Mouse (Mus musculus) hindbrain, embryonic 13.5 days (tissue): ENCODE measurements at regions not wholly inside any gene's neighbourhood (a gene's known extent, or its start where the extent isn't known, plus 50 kb on each side); places are given as distances from the start of the nearest gene placed in this dataset.

ENCODE experiments used
- ATAC-seq: fragments of 200-750 bp; cut with Nextera tagmentation; 2 replicates; pipeline ENCODE4 v1.8.0; 2017; ENCODE audit warnings: moderate TSS enrichment; ENCODE audit not compliant: low FRiP score
- H3K27ac ChIP-seq: fragments of 300-500 bp; sonication (generic); 2 replicates; pipeline ENCODE4 v1.5.1; 2015; ENCODE audit warnings: inconsistent platforms, mild to moderate bottlenecking, moderate library complexity
- H3K27me3 ChIP-seq: fragments of 300-500 bp; sonication (generic); 2 replicates; pipeline ENCODE4 v1.6.1; 2015; ENCODE audit warnings: mild to moderate bottlenecking, inconsistent platforms
- H3K36me3 ChIP-seq: fragments of 300-500 bp; sonication (generic); 2 replicates; pipeline ENCODE4 v1.6.1; 2015; ENCODE audit warnings: mild to moderate bottlenecking, inconsistent platforms
- H3K4me1 ChIP-seq: fragments of 300-500 bp; sonication (generic); replicated peaks from 2 replicates; pipeline ENCODE4 v1.6.1; 2015; ENCODE audit warnings: inconsistent platforms
- H3K4me2 ChIP-seq: fragments of 300-500 bp; sonication (generic); 2 replicates; pipeline ENCODE4 v1.6.1; 2015; ENCODE audit warnings: inconsistent platforms, mild to moderate bottlenecking, moderate library complexity
- H3K4me3 ChIP-seq: fragments of 300-500 bp; sonication (generic); 2 replicates; pipeline ENCODE4 v1.5.1; 2015; ENCODE audit warnings: mild to moderate bottlenecking, inconsistent platforms
- H3K9ac ChIP-seq: fragments of 300-500 bp; sonication (generic); 2 replicates; pipeline ENCODE4 v1.6.1; 2015; ENCODE audit warnings: mild to moderate bottlenecking, inconsistent platforms
- H3K9me3 ChIP-seq: fragments of 300-500 bp; sonication (generic); 2 replicates; pipeline ENCODE4 v1.6.1; 2016; ENCODE audit warnings: inconsistent platforms
- WGBS: fragments of 180-500 bp; shearing (Covaris S2); methylation state at CpG from one replicate; pipeline ENCODE4 v1.1.7; 2015; 5-methylcytosine and 5-hydroxymethylcytosine counted together

DNA sequence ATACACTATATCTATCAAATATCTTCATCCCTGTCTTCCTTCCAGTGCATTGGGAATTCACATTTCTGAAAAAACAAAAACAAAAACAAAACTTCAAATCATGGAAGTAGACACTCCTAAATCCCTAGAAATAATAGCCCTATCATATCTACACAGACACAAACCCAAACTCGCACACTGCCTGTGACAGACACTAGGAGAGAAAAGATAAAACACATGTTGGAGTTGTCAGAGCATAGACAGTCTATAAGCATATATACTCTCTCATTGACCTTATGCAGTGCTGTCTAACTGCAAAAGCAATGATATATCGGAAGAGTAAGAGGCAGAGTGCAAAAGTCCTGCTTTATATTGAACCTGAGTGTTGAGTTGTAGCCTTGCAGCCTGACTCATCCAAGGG is 3386.0 kb upstream of the Gm7489 start:
- H3K4me1 ChIP-seq, result no peaks in the 10 kb centered on the region
- H3K9ac ChIP-seq, result no peak overlapping the region
- no peak overlapping the region for H3K4me2 ChIP-seq
- 98% methylated on average over 2 of the region's 2 CpGs for WGBS
- no peak for ATAC-seq
- no peaks in the 10 kb centered on the region for H3K36me3 ChIP-seq
- no peak overlapping the region for H3K4me3 ChIP-seq
- no peak overlapping the region for H3K27ac ChIP-seq
- H3K27me3 ChIP-seq, result no peaks in the 10 kb centered on the region
- H3K9me3 ChIP-seq, result no peaks in the 10 kb centered on the region

DNA sequence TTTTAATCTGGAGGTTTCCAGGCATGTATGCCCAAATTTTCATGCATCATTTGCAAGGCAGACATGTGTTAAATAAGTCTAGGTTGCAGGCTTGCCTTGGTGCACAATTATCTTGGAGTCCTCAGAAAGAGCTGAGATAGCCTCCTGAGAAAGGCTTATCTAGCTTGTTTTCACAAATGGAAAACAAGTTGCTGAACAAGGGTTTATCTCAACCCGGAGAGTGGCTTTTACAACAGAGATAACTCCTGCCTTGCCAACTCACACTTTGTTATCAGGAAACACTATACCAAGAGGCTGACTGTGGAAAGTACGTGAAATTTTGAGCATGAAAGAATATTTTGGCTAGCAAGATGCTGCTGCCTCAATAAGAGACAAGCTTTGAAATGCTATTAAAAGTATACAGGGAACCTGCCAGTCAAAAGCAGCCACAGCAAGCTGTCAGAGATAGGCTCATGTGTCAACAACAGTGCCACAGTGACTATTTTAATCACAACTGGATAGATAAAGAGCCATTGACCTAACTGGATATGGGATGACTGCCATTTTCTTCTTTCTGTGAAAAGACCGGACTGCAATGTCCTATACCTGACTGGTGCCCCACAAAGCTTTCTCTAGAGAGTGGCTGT is 3376.6 kb upstream of the Gm7489 start:
- no peak for ATAC-seq
- Histone ChIP-seq H3K27me3 (no peaks in the 10 kb centered on the region), H3K9ac (no peak overlapping the region), H3K9me3 (no peaks in the 10 kb centered on the region), H3K4me1 (no peaks in the 10 kb centered on the region), H3K27ac (no peak overlapping the region), H3K36me3 (no peaks in the 10 kb centered on the region), H3K4me2 (no peak overlapping the region), H3K4me3 (no peak overlapping the region)
- WGBS, result 90% methylated on average over 3 of the region's 3 CpGs

GRCm38 (mm10) chr15:50513036-50513435 is 3371.7 kb upstream of the Gm7489 start:
- no peak overlapping the region for H3K4me3 ChIP-seq
- no peaks in the 10 kb centered on the region for H3K27me3 ChIP-seq
- no peak overlapping the region for H3K4me2 ChIP-seq
- no peaks in the 10 kb centered on the region for H3K9me3 ChIP-seq
- no peak for ATAC-seq
- no peaks in the 10 kb centered on the region for H3K4me1 ChIP-seq
- H3K36me3 ChIP-seq, result no peaks in the 10 kb centered on the region
- 92% methylated on average over 5 of the region's 5 CpGs for WGBS
- no peak overlapping the region for H3K27ac ChIP-seq
- no peak overlapping the region for H3K9ac ChIP-seq

DNA sequence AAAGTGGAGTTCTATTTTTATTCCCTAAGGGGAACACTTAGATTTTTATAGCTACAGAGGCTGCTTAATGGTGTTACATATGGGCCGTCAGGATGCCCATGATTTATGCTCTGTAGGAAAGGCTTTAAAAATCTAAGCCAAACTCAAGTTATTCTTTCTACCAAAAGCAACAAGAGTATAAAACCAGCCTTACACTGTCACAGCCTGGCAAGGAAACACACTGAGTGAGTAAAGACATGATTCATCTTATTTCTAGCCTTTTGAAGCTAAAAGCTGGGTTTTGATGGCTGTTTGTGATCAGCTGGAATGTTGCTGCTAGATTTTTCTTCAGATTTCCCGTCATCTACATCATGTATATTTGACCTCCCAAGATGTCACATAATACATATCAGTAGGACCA is 3359.9 kb upstream of the Gm7489 start:
- no peak overlapping the region for H3K27ac ChIP-seq
- no peaks in the 10 kb centered on the region for H3K36me3 ChIP-seq
- no peak overlapping the region for H3K4me2 ChIP-seq
- no peak for ATAC-seq
- WGBS, result 87% methylated on average over 2 of the region's 2 CpGs
- no peaks in the 10 kb centered on the region for H3K4me1 ChIP-seq
- no peak overlapping the region for H3K9ac ChIP-seq
- H3K4me3 ChIP-seq, result no peak overlapping the region
- H3K27me3 ChIP-seq, result no peaks in the 10 kb centered on the region
- no peaks in the 10 kb centered on the region for H3K9me3 ChIP-seq

DNA sequence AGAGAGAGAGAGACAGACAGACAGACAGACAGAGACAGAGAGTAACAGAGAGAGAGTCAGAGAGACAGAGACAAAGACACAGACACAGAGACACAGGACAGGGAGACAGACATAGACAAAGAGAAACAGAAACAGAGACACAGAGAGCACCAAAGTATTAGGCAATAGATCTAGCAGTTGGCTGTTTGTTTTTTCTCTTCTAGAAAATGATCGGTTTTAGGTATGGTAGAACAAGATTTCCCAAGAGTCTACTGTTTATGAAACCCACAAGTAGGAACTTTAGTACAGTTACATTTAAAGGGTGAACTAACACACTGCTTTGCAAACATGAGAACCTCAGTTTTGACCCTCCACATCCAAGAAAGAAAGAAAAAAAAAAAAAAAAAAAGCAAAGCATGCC is 3350.2 kb upstream of the Gm7489 start:
- no peak overlapping the region for H3K9ac ChIP-seq
- whole genome bisulfite sequencing, result 96% methylated on average over 1 of the region's 1 CpGs
- no peak for ATAC-seq
- no peaks in the 10 kb centered on the region for H3K4me1 ChIP-seq
- H3K36me3 ChIP-seq, result no peaks in the 10 kb centered on the region
- H3K4me2 ChIP-seq, result no peak overlapping the region
- no peaks in the 10 kb centered on the region for H3K27me3 ChIP-seq
- H3K9me3 ChIP-seq, result no peaks in the 10 kb centered on the region
- H3K27ac ChIP-seq, result no peak overlapping the region
- no peak overlapping the region for H3K4me3 ChIP-seq

DNA sequence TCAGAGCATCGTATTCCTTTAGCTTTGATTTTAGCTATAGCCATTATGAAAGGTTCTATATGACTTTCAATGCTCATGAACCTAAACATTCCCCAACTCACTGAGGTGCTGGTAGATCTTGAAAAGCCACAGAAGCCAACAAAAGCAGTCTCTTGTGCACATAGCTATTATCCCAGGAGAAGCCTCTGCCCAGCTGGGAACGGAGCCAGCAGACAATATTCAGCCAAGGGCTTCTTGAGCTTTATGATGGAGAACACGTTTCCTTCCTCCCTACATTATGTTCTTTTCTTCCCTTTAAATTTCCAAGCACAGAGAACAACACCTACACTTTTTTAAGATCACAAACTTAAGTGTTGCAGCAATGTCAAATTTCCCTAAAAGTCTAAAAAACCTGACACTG is 3321.1 kb upstream of the Gm7489 start:
- Histone ChIP-seq H3K27ac (no peak overlapping the region), H3K9me3 (no peaks in the 10 kb centered on the region), H3K4me1 (no peaks in the 10 kb centered on the region), H3K36me3 (no peaks in the 10 kb centered on the region), H3K4me3 (no peak overlapping the region), H3K9ac (no peak overlapping the region), H3K4me2 (no peak overlapping the region), H3K27me3 (no peaks in the 10 kb centered on the region)
- no peak for ATAC-seq
- WGBS, result 79% methylated on average over 3 of the region's 3 CpGs

DNA sequence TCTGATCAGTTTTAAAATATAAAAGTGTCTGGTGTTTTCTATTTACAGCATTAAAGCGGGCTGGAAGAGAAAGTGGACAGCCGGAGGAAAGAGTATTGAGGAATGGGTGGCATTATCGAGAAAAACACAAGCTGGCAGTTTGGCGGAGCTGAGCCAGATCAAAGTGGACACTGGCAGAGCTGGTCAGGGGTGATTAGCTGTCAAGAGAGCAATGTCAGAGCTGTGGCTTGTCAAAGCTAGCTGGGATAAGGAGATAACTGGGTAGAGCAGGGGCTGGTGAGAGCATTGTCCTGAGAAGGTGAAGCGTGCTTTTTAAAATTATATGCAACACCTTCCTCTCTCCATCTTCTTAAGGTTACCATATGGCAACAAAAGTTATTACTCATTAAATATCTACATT is 3303.9 kb upstream of the Gm7489 start:
- Histone ChIP-seq H3K4me1 (no peaks in the 10 kb centered on the region), H3K4me2 (no peak overlapping the region), H3K27ac (no peak overlapping the region), H3K9me3 (0 out of 2 replicates have a peak, but pooled peaks cover 11% of the 10 kb centered on the region), H3K27me3 (no peaks in the 10 kb centered on the region), H3K4me3 (no peak overlapping the region), H3K36me3 (no peaks in the 10 kb centered on the region), H3K9ac (no peak overlapping the region)
- WGBS, result 91% methylated on average over 5 of the region's 5 CpGs
- no peak for ATAC-seq

DNA sequence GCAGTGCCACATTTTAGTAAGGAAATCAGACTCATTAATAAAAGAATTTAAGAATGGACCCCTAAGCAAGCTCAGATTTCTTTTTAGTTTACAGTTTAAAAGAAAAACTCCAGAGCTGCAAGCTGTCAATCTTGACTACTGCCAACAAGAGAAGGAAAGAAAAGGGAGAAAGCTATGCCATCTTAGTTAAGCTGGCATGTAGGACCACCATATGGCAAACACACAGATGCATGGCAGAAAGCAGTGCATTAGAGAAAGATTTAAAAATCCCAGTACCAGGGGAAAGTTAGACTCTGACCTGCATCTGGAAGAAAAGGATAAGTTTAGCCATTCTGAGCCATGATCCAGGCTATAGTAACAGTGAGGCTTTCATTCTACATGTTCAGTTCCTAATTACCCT is 3300.8 kb upstream of the Gm7489 start:
- H3K4me2 ChIP-seq, result no peak overlapping the region
- no peak overlapping the region for H3K9ac ChIP-seq
- no peaks in the 10 kb centered on the region for H3K36me3 ChIP-seq
- H3K27ac ChIP-seq, result no peak overlapping the region
- ATAC-seq, result no peak
- H3K4me1 ChIP-seq, result no peaks in the 10 kb centered on the region
- H3K4me3 ChIP-seq, result no peak overlapping the region
- H3K9me3 ChIP-seq, result 0 out of 2 replicates have a peak, but pooled peaks cover 11% of the 10 kb centered on the region
- no peaks in the 10 kb centered on the region for H3K27me3 ChIP-seq

DNA sequence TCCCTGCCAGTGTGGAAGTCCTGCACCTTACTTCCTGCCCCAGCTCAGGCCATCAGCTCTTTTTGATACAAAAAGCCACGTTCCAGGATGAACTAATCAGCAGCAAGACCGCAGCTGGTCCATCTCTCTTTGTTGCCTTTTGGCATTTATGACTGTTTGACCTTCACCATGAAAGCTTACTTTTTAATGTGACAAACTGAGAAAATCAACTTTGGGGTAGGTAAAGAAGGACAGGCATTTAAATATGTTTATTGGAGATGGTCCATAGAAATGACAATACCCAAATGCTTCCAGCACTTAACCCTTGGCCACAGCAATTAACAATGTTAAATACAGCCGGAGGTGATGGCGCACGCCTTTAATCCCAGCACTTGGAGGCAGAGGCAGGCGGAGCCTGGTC is 3299.2 kb upstream of the Gm7489 start:
- no peak overlapping the region for H3K4me3 ChIP-seq
- no peak overlapping the region for H3K4me2 ChIP-seq
- no peaks in the 10 kb centered on the region for H3K36me3 ChIP-seq
- no peak for ATAC-seq
- no peaks in the 10 kb centered on the region for H3K4me1 ChIP-seq
- 0 out of 2 replicates have a peak, but pooled peaks cover 4% of the 10 kb centered on the region for H3K9me3 ChIP-seq
- H3K9ac ChIP-seq, result no peak overlapping the region
- no peak overlapping the region for H3K27ac ChIP-seq
- no peaks in the 10 kb centered on the region for H3K27me3 ChIP-seq
- 90% methylated on average over 6 of the region's 6 CpGs for WGBS
